Mouse (Mus musculus): ENCODE results near the gene Grik1. TPM values are rescaled to one million over a fixed set of nuclear protein-coding genes. Genes with fewer than 3 reads are reported as not detected.

Gene Grik1
- polyA plus RNA-seq, 1 experiment = 11.3 TPM

DNA sequence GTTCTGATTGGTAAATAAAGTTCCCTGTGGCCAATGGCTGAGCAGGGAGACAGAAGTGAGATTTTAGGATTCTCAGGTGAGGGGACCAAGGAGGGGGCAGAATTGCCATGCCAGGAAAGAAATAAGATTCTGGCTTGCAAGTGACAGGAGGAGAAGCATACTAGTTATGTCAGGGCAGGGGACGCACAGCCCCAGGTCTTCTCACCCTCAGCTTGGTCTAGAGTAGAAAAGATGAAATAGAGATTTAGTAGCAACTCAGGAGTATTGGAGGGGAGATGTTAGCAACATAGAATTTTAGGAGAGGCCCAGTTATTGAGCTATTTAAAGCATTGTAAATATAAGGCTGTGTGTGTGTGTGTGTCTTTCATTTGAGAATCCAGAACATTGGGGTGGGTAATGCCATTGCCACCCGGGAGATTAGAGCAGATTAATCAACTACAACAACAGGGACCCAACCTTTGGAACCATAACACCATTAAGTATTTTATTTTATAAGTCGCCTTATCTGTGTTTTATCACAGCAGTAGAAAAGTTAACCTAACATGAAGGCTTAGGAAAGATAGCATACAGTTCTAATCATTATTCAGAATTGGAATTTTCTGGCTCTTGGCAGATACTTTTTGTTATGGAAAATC, 436.5 kb downstream of the Grik1 start:
- no peak for TF ChIP-seq POLR2A (IDR thresholded peaks at IDR 0.05; ENCODE audit: extremely low read depth, insufficient read depth, low read length)
- no peak for TF ChIP-seq CTCF (IDR thresholded peaks at IDR 0.05; ENCODE audit: extremely low read depth, insufficient read depth, low read length)

DNA sequence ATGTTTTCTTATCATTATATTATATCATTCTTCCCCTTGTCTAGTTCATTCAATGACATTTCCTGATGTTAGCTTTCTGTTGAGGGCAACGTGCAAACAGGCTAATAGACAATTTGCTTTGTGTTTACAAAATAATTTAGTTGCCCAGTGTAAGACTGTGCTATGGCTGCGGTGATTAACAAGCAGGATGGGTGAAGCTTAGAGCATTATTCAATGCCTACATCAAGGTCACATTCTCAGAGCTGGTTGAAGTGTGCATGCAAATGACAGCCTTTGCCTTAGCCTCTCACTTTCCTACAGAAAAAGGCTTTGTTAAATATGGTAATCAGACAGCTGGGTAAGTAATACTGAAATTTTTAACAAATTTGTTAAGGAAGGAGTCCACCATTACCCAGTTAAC, 438.5 kb downstream of the Grik1 start:
- Histone ChIP-seq H3K4me1 (ENCODE audit: control insufficient read depth, insufficient read depth, low read length) (no peaks in the 10 kb centered on the region), H3K4me3 (ENCODE audit: insufficient read depth, low read length) (no peak overlapping the region), H3K27ac (ENCODE audit: insufficient read depth, low read length) (no peak overlapping the region)
- TF ChIP-seq POLR2A (IDR thresholded peaks at IDR 0.05; ENCODE audit: extremely low read depth, insufficient read depth, low read length) (no peak), CTCF (IDR thresholded peaks at IDR 0.05; ENCODE audit: extremely low read depth, insufficient read depth, low read length) (no peak)

More for the DNA sequence above, 436.5 kb downstream of the Grik1 start:
- Histone ChIP-seq H3K4me1 (ENCODE audit: control insufficient read depth, insufficient read depth, low read length) (no peaks in the 10 kb centered on the region), H3K27ac (ENCODE audit: insufficient read depth, low read length) (no peak overlapping the region), H3K4me3 (ENCODE audit: insufficient read depth, low read length) (no peak overlapping the region)

DNA sequence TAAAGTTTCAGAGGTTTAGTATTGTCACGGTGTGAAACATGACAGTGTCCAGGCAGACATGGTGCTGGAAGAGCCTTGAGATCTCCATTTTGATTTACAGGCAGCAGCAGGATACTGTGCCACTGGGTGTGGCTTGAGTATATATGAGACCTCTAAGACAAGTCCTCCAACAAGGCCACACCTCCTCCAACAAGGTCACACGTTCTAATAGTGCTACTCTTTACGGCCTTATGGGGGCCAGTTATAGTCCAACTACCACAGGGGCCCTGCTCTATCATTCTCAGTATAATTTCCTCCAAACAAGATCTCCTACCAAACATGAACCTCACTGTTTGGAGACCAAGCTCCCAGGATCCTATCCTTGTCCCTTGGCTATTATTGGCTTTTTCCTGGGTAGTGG, 441.3 kb downstream of the Grik1 start:
- Histone ChIP-seq H3K4me3 (ENCODE audit: insufficient read depth, low read length) (no peak overlapping the region), H3K4me1 (ENCODE audit: control insufficient read depth, insufficient read depth, low read length) (no peaks in the 10 kb centered on the region), H3K27ac (ENCODE audit: insufficient read depth, low read length) (no peak overlapping the region)
- no peak for TF ChIP-seq POLR2A (IDR thresholded peaks at IDR 0.05; ENCODE audit: extremely low read depth, insufficient read depth, low read length)
- TF ChIP-seq CTCF (IDR thresholded peaks at IDR 0.05; ENCODE audit: extremely low read depth, insufficient read depth, low read length) = no peak

Other genes starting within 250 kb of the Grik1 start
- gene Cldn17, start 216.7 kb upstream of the Grik1 start, polyA plus RNA-seq (2012; rRNA removed) = not detected in 2 replicates

All from cortical plate, adult 2 months (tissue).